Mouse (Mus musculus): ENCODE measurements at regions not wholly inside any gene's neighbourhood (a gene's known extent, or its start where the extent isn't known, plus 50 kb on each side); places are given as distances from the start of the nearest gene placed in this dataset.

- no peak overlapping the region for H3K27ac ChIP-seq (ENCODE audit: low read depth, low read length)
- DNase-seq (ENCODE audit: low spot score) (no peak), ATAC-seq (replicated peaks; ENCODE audit: low FRiP score) (no peak)
- no peak overlapping the region for H3K4me2 ChIP-seq
- H3K9ac ChIP-seq (ENCODE audit: low read depth, low read length), result no peak overlapping the region
- H3K4me1 ChIP-seq (replicated peaks; ENCODE audit: control insufficient read depth, insufficient read depth, low read length), result no peaks in the 10 kb centered on the region
- no peaks in the 10 kb centered on the region for H3K36me3 ChIP-seq (ENCODE audit: control insufficient read depth, insufficient read depth, low read length)
- H3K4me3 ChIP-seq (ENCODE audit: low read depth, low read length), result no peak overlapping the region
- H3K9me3 ChIP-seq (ENCODE audit: control insufficient read depth, low read length), result no peaks in the 10 kb centered on the region
- WGBS, result 66% methylated on average over 13 of the region's 13 CpGs
- H3K27me3 ChIP-seq (replicated peaks; ENCODE audit: control insufficient read depth, insufficient read depth, low read length), result no peaks in the 10 kb centered on the region
Observed at GRCm38 (mm10) chr2:10736696-10737457, 366.6 kb downstream of the Sfmbt2 start.

- no peaks in the 10 kb centered on the region for H3K27me3 ChIP-seq (replicated peaks; ENCODE audit: control insufficient read depth, insufficient read depth, low read length)
- H3K9ac ChIP-seq (ENCODE audit: low read depth, low read length), result no peak overlapping the region
- no peak overlapping the region for H3K4me2 ChIP-seq
- DNase-seq (ENCODE audit: low spot score), result no peak
- H3K4me3 ChIP-seq (ENCODE audit: low read depth, low read length), result no peak overlapping the region
- no peaks in the 10 kb centered on the region for H3K4me1 ChIP-seq (replicated peaks; ENCODE audit: control insufficient read depth, insufficient read depth, low read length)
- no peak overlapping the region for H3K27ac ChIP-seq (ENCODE audit: low read depth, low read length)
- 77% methylated on average over 9 of the region's 9 CpGs for WGBS
- ATAC-seq (replicated peaks; ENCODE audit: low FRiP score), result no peak
- no peaks in the 10 kb centered on the region for H3K9me3 ChIP-seq (ENCODE audit: control insufficient read depth, low read length)
- H3K36me3 ChIP-seq (ENCODE audit: control insufficient read depth, insufficient read depth, low read length), result no peaks in the 10 kb centered on the region
Observed at GRCm38 (mm10) chr2:10737458-10737775, 367.1 kb downstream of the Sfmbt2 start.

- Histone ChIP-seq H3K4me3 (ENCODE audit: low read depth, low read length) (no peak overlapping the region), H3K4me1 (replicated peaks; ENCODE audit: control insufficient read depth, insufficient read depth, low read length) (no peaks in the 10 kb centered on the region), H3K9ac (ENCODE audit: low read depth, low read length) (no peak overlapping the region), H3K27ac (ENCODE audit: low read depth, low read length) (no peak overlapping the region), H3K27me3 (replicated peaks; ENCODE audit: control insufficient read depth, insufficient read depth, low read length) (no peaks in the 10 kb centered on the region), H3K36me3 (ENCODE audit: control insufficient read depth, insufficient read depth, low read length) (no peaks in the 10 kb centered on the region), H3K4me2 (no peak overlapping the region), H3K9me3 (ENCODE audit: control insufficient read depth, low read length) (no peaks in the 10 kb centered on the region)
- ATAC-seq (replicated peaks; ENCODE audit: low FRiP score) (no peak), DNase-seq (ENCODE audit: low spot score) (no peak)
- 89% methylated on average over 7 of the region's 7 CpGs for WGBS
Observed at GRCm38 (mm10) chr2:10745127-10745526, 374.8 kb downstream of the Sfmbt2 start.

- 61% methylated on average over 3 of the region's 3 CpGs for WGBS
- H3K4me1 ChIP-seq (replicated peaks; ENCODE audit: control insufficient read depth, insufficient read depth, low read length), result no peaks in the 10 kb centered on the region
Observed at GRCm38 (mm10) chr2:10755375-10755774, 385.1 kb downstream of the Sfmbt2 start.

GRCm38 (mm10) chr2:10757202-10757840 lies 387.0 kb downstream of the Sfmbt2 start:
- 71% methylated on average over 8 of the region's 8 CpGs for WGBS
- no peaks in the 10 kb centered on the region for H3K4me1 ChIP-seq (replicated peaks; ENCODE audit: control insufficient read depth, insufficient read depth, low read length)
- ATAC-seq (replicated peaks; ENCODE audit: low FRiP score) (no peak), DNase-seq (ENCODE audit: low spot score) (no peak)
- H3K27ac ChIP-seq (ENCODE audit: low read depth, low read length), result no peak overlapping the region
- H3K36me3 ChIP-seq (ENCODE audit: control insufficient read depth, insufficient read depth, low read length), result no peaks in the 10 kb centered on the region
- no peaks in the 10 kb centered on the region for H3K27me3 ChIP-seq (replicated peaks; ENCODE audit: control insufficient read depth, insufficient read depth, low read length)
- no peak overlapping the region for H3K4me3 ChIP-seq (ENCODE audit: low read depth, low read length)
- no peaks in the 10 kb centered on the region for H3K9me3 ChIP-seq (ENCODE audit: control insufficient read depth, low read length)
- H3K4me2 ChIP-seq, result no peak overlapping the region
- H3K9ac ChIP-seq (ENCODE audit: low read depth, low read length), result no peak overlapping the region

More at GRCm38 (mm10) chr2:10755375-10755774, 385.1 kb downstream of the Sfmbt2 start:
- Histone ChIP-seq H3K4me2 (no peak overlapping the region), H3K4me3 (ENCODE audit: low read depth, low read length) (no peak overlapping the region), H3K27me3 (replicated peaks; ENCODE audit: control insufficient read depth, insufficient read depth, low read length) (no peaks in the 10 kb centered on the region), H3K36me3 (ENCODE audit: control insufficient read depth, insufficient read depth, low read length) (no peaks in the 10 kb centered on the region), H3K9ac (ENCODE audit: low read depth, low read length) (no peak overlapping the region), H3K27ac (ENCODE audit: low read depth, low read length) (no peak overlapping the region), H3K9me3 (ENCODE audit: control insufficient read depth, low read length) (no peaks in the 10 kb centered on the region)
- no peak for DNase-seq (ENCODE audit: low spot score)
- no peak for ATAC-seq (replicated peaks; ENCODE audit: low FRiP score)

GRCm38 (mm10) chr2:10757886-10758285 lies 387.6 kb downstream of the Sfmbt2 start:
- Histone ChIP-seq H3K27me3 (replicated peaks; ENCODE audit: control insufficient read depth, insufficient read depth, low read length) (no peaks in the 10 kb centered on the region), H3K9me3 (ENCODE audit: control insufficient read depth, low read length) (no peaks in the 10 kb centered on the region), H3K4me1 (replicated peaks; ENCODE audit: control insufficient read depth, insufficient read depth, low read length) (no peaks in the 10 kb centered on the region), H3K9ac (ENCODE audit: low read depth, low read length) (no peak overlapping the region), H3K27ac (ENCODE audit: low read depth, low read length) (no peak overlapping the region), H3K4me2 (no peak overlapping the region), H3K4me3 (ENCODE audit: low read depth, low read length) (no peak overlapping the region), H3K36me3 (ENCODE audit: control insufficient read depth, insufficient read depth, low read length) (no peaks in the 10 kb centered on the region)
- DNase-seq (ENCODE audit: low spot score) (no peak), ATAC-seq (replicated peaks; ENCODE audit: low FRiP score) (no peak)
- WGBS, result 91% methylated on average over 1 of the region's 1 CpGs

DNA sequence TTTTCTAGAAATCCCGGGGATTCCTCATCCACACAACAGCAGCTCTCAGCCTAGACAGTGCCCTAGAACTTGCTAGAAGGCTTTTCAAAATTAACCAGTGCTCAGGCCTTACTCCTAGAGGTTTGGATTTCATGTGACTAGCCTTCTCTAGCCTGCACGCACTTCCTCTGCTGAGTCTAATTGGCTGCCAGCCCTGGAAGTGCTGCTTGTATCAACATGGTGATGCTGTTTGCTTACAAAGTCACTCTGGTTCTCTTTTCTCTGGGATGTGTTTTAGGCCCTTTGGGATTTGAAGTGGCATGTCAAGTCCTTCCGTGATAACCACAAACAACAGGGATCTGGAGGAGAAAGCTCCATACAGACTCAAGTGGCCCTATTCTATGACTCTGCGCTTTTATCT lies 391.9 kb downstream of the Sfmbt2 start:
- no peak for DNase-seq (ENCODE audit: low spot score)
- H3K9me3 ChIP-seq (ENCODE audit: control insufficient read depth, low read length), result no peaks in the 10 kb centered on the region
- H3K27me3 ChIP-seq (replicated peaks; ENCODE audit: control insufficient read depth, insufficient read depth, low read length), result no peaks in the 10 kb centered on the region
- H3K4me1 ChIP-seq (replicated peaks; ENCODE audit: control insufficient read depth, insufficient read depth, low read length), result no peaks in the 10 kb centered on the region
- no peak overlapping the region for H3K27ac ChIP-seq (ENCODE audit: low read depth, low read length)
- 73% methylated on average over 4 of the region's 4 CpGs for WGBS
- no peak overlapping the region for H3K9ac ChIP-seq (ENCODE audit: low read depth, low read length)
- ATAC-seq (replicated peaks; ENCODE audit: low FRiP score), result no peak
- H3K36me3 ChIP-seq (ENCODE audit: control insufficient read depth, insufficient read depth, low read length), result no peaks in the 10 kb centered on the region
- no peak overlapping the region for H3K4me3 ChIP-seq (ENCODE audit: low read depth, low read length)
- no peak overlapping the region for H3K4me2 ChIP-seq

DNA sequence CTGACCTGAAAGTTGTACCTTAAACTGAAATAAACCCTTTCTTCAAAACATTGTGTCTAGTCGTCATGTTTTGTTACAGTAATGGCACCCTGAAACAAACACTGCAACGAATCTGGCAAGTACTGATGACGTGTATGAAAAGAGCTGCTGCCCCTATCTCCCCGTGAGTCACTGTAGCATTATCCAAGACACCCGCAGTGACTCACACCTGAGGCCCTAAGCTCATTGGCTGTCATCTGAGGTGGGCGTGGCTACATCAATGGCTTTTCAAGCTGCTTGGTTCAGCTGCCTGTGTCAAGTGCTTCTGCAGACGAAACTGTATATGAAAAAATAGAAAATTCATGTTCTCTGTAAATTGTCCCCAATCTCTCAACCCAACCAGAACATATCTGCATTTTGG lies 388.8 kb upstream of the Prkcq start:
- Histone ChIP-seq H3K4me1 (replicated peaks; ENCODE audit: control insufficient read depth, insufficient read depth, low read length) (no peaks in the 10 kb centered on the region), H3K9me3 (ENCODE audit: control insufficient read depth, low read length) (no peaks in the 10 kb centered on the region), H3K4me2 (no peak overlapping the region), H3K9ac (ENCODE audit: low read depth, low read length) (no peak overlapping the region), H3K27ac (ENCODE audit: low read depth, low read length) (no peak overlapping the region), H3K36me3 (ENCODE audit: control insufficient read depth, insufficient read depth, low read length) (no peaks in the 10 kb centered on the region), H3K4me3 (ENCODE audit: low read depth, low read length) (no peak overlapping the region), H3K27me3 (replicated peaks; ENCODE audit: control insufficient read depth, insufficient read depth, low read length) (no peaks in the 10 kb centered on the region)
- 54% methylated on average over 7 of the region's 7 CpGs for WGBS
- no peak for ATAC-seq (replicated peaks; ENCODE audit: low FRiP score)
- DNase-seq (ENCODE audit: low spot score), result no peak

DNA sequence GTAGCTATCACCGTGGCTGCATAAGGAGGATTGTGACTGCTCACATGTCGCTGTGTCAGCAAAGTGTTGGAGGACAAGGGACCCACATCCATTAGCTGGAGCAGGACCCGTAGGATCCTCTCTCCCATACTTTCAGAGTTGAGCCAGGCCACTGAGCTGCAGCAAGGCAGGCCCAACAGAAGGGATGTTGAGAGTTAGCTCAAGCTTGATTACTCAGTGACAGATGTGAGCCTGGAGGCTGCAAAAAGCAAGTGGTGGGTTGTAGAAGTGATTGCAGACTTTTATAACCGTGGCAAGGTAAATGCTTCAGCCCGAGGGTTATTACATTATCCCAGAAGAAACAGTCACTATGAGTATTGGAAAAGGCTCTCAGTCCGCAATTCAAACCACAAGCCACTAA lies 388.3 kb upstream of the Prkcq start:
- H3K4me2 ChIP-seq, result no peak overlapping the region
- H3K9me3 ChIP-seq (ENCODE audit: control insufficient read depth, low read length), result no peaks in the 10 kb centered on the region
- DNase-seq (ENCODE audit: low spot score) (no peak), ATAC-seq (replicated peaks; ENCODE audit: low FRiP score) (no peak)
- H3K4me3 ChIP-seq (ENCODE audit: low read depth, low read length), result no peak overlapping the region
- no peak overlapping the region for H3K9ac ChIP-seq (ENCODE audit: low read depth, low read length)
- 79% methylated on average over 6 of the region's 6 CpGs for WGBS
- H3K27me3 ChIP-seq (replicated peaks; ENCODE audit: control insufficient read depth, insufficient read depth, low read length), result no peaks in the 10 kb centered on the region
- H3K27ac ChIP-seq (ENCODE audit: low read depth, low read length), result no peak overlapping the region
- no peaks in the 10 kb centered on the region for H3K36me3 ChIP-seq (ENCODE audit: control insufficient read depth, insufficient read depth, low read length)
- no peaks in the 10 kb centered on the region for H3K4me1 ChIP-seq (replicated peaks; ENCODE audit: control insufficient read depth, insufficient read depth, low read length)
